Comparison of ENCODE assay signal across 11 mouse cellular contexts in the genomic region with DNA sequence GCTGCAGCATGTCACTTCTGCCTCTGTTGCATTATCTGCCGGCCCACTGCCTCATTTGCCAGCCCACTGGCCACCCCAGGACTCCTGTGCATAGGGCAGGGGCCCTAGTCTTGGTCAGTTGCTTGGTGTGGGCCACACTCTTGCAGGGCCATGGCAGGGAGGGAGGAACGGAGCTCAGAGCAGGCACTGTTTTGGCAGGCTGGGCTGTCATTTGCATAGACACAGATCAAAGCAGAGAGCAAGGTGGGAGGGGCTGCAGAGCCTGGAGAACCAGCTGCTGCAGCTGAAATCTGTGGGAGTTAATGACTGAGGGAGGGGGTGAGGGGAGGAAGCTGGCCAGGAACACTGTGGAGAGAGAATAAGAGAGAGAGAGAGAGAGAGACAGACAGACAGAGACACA.
A peak's percentile ranks its signal among the peaks of the same experiment; 100 is the strongest.
DNase-seq lines count a peak whose midpoint lies in the region; ATAC-seq and TF ChIP-seq lines count a peak whose summit lies in the region.
"Had no signal": no experiment of that assay in that cellular context is flagged by ENCODE, and none has a peak within 500 bp of the region (broad histone marks: within the 10 kb centered on the region; RNA-seq: fewer than 3 reads in every experiment).

No protein-coding gene starts in this region.

- TF ChIP-seq CTCF in forebrain, postnatal 0 days (IDR thresholded peaks at IDR 0.05; ENCODE audit: low read depth): no peak

- no peak overlapping the region for H3K9ac ChIP-seq in midbrain, embryonic 12.5 days (replicated peaks)
- H3K9ac ChIP-seq in midbrain, embryonic 16.5 days (ENCODE audit: low read depth, low read length): no peak overlapping the region
- no peak overlapping the region for H3K9ac ChIP-seq in forebrain, postnatal 0 days

- H3K27me3 ChIP-seq in midbrain, embryonic 12.5 days: no peaks in the 10 kb centered on the region
- no peaks in the 10 kb centered on the region for H3K27me3 ChIP-seq in midbrain, embryonic 16.5 days (ENCODE audit: control insufficient read depth, insufficient read depth, low read depth, low read length)
- H3K27me3 ChIP-seq in forebrain, postnatal 0 days (ENCODE audit: insufficient read depth, low read length): no peaks in the 10 kb centered on the region

- H3K4me3 ChIP-seq in midbrain, embryonic 12.5 days: no peak overlapping the region
- H3K4me3 ChIP-seq in midbrain, embryonic 16.5 days (ENCODE audit: low read depth, low read length): no peak overlapping the region
- no peak overlapping the region for H3K4me3 ChIP-seq in forebrain, postnatal 0 days (ENCODE audit: low read depth, low read length)
- H3K4me3 ChIP-seq: layer of hippocampus, adult 2 months had no signal

- WGBS in midbrain, embryonic 12.5 days: 62% methylated on average over 2 of the region's 2 CpGs
- 47% methylated on average over 2 of the region's 2 CpGs for WGBS in midbrain, embryonic 16.5 days
- 47% methylated on average over 2 of the region's 2 CpGs for WGBS in forebrain, postnatal 0 days

- H3K4me1 ChIP-seq in midbrain, embryonic 12.5 days: no peaks in the 10 kb centered on the region
- H3K4me1 ChIP-seq in midbrain, embryonic 16.5 days (ENCODE audit: control insufficient read depth, insufficient read depth, low read length): no peaks in the 10 kb centered on the region
- H3K4me1 ChIP-seq in forebrain, postnatal 0 days (ENCODE audit: insufficient read depth): no peaks in the 10 kb centered on the region

- peak; percentile 65; the same call in 1 of the 2 replicates for ATAC-seq in midbrain, embryonic 12.5 days (ENCODE audit: low FRiP score, low read depth)
- ATAC-seq in midbrain, embryonic 16.5 days: no peak
- peak; percentile 38 for ATAC-seq in forebrain, postnatal 0 days

- no peak overlapping the region for H3K4me2 ChIP-seq in midbrain, embryonic 12.5 days (replicated peaks)
- H3K4me2 ChIP-seq in midbrain, embryonic 16.5 days (ENCODE audit: low read length): no peak overlapping the region
- H3K4me2 ChIP-seq in forebrain, postnatal 0 days (ENCODE audit: low read depth): no peak overlapping the region

- peaks cover 19% of the 10 kb centered on the region for H3K9me3 ChIP-seq in midbrain, embryonic 12.5 days
- H3K9me3 ChIP-seq in midbrain, embryonic 16.5 days (replicated peaks; ENCODE audit: control insufficient read depth, low read length, poor library complexity, severe bottlenecking): peaks cover 6% of the 10 kb centered on the region
- peaks cover 3% of the 10 kb centered on the region; the same call in 1 of the 2 replicates for H3K9me3 ChIP-seq in forebrain, postnatal 0 days (ENCODE audit: low read length)

- H3K36me3 ChIP-seq in midbrain, embryonic 12.5 days: no peaks in the 10 kb centered on the region
- H3K36me3 ChIP-seq in midbrain, embryonic 16.5 days (ENCODE audit: control insufficient read depth, insufficient read depth, low read length): no peaks in the 10 kb centered on the region
- H3K36me3 ChIP-seq in forebrain, postnatal 0 days (ENCODE audit: insufficient read depth): no peaks in the 10 kb centered on the region

- DNase-seq in kidney, adult 18-20 months: peak; percentile 15
- DNase-seq in kidney, postnatal 10 days: no peak
- DNase-seq in ES-CJ7 (ENCODE audit: low read depth, low spot score): peak; percentile 43
- DNase-seq in forebrain, postnatal 0 days: no peak
- DNase-seq in layer of hippocampus, adult 8-10 months (ENCODE audit: low spot score in 2 of 2): no peak
- DNase-seq: cerebellum, adult 2 months; heart, adult 11 months; right cerebral cortex, postnatal 14 days had no signal

- no peak overlapping the region for H3K27ac ChIP-seq in midbrain, embryonic 12.5 days (replicated peaks)
- no peak overlapping the region for H3K27ac ChIP-seq in midbrain, embryonic 16.5 days (ENCODE audit: low read length)
- no peak overlapping the region for H3K27ac ChIP-seq in forebrain, postnatal 0 days (ENCODE audit: low read depth, low read length)
- H3K27ac ChIP-seq: layer of hippocampus, adult 2 months had no signal

Comparison
In these comparisons a context has a peak if more than half of its experiments do, and no peak if none do; other contexts are left out.
1. DNase-seq: peak in kidney, adult 18-20 months (single experiment) and ES-CJ7 (single experiment); none in kidney, postnatal 10 days (single experiment), forebrain, postnatal 0 days (single experiment) and layer of hippocampus, adult 8-10 months (0 of 2).